Comparison of ENCODE assay signal across 8 mouse cellular contexts in genomic region chrX:12762334-12763126, GRCm38 (mm10). TPM values are rescaled to one million over a fixed set of nuclear protein-coding genes. Genes with fewer than 3 reads are reported as not detected.
DNase-seq lines count a peak whose midpoint lies in the region; TF ChIP-seq lines count a peak whose summit lies in the region.

No protein-coding gene starts in this region.

- H3K4me3 ChIP-seq in heart, embryonic 10.5 days, result peak overlapping the region; percentile 69
- H3K4me3 ChIP-seq in limb, embryonic 10.5 days, result peak overlapping the region; percentile 69
- peak overlapping the region; percentile 91 for H3K4me3 ChIP-seq in olfactory bulb, adult 2 months (ENCODE audit: insufficient read depth, low read depth, low read length)

- peaks cover 13% of the 10 kb centered on the region for H3K27me3 ChIP-seq in heart, embryonic 10.5 days (ENCODE audit: insufficient read depth, poor library complexity, severe bottlenecking)
- peaks cover 45% of the 10 kb centered on the region for H3K27me3 ChIP-seq in limb, embryonic 10.5 days (ENCODE audit: low read depth, poor library complexity, severe bottlenecking)

- no peaks in the 10 kb centered on the region for H3K4me1 ChIP-seq in heart, embryonic 10.5 days
- H3K4me1 ChIP-seq in limb, embryonic 10.5 days, result no peaks in the 10 kb centered on the region
- no peaks in the 10 kb centered on the region for H3K4me1 ChIP-seq in olfactory bulb, adult 2 months (ENCODE audit: control insufficient read depth, insufficient read depth, low read length)

- H3K36me3 ChIP-seq in heart, embryonic 10.5 days, result no peaks in the 10 kb centered on the region
- H3K36me3 ChIP-seq in limb, embryonic 10.5 days, result no peaks in the 10 kb centered on the region

- no peak for TF ChIP-seq POLR2A in olfactory bulb, adult 2 months (IDR thresholded peaks at IDR 0.05; ENCODE audit: insufficient read depth, low read depth, low read length)

- no peak for TF ChIP-seq CTCF in olfactory bulb, adult 2 months (IDR thresholded peaks at IDR 0.05; ENCODE audit: insufficient read depth, low read depth, low read length)

- 0 out of 2 replicates have a peak, but pooled peaks cover 2% of the 10 kb centered on the region for H3K9me3 ChIP-seq in heart, embryonic 10.5 days
- H3K9me3 ChIP-seq in limb, embryonic 10.5 days (replicated peaks), result no peaks in the 10 kb centered on the region

- DNase-seq in heart, embryonic 10.5 days (ENCODE audit: low spot score), result no peak
- no peak for DNase-seq in heart, adult 8-10 months (ENCODE audit: low spot score)
- DNase-seq in A20 (ENCODE audit: low read depth, low spot score), result peak; percentile 51
- DNase-seq in embryo, embryonic 11.5 days (ENCODE audit: low read depth, low spot score), result peak; percentile 11
- no peak for DNase-seq in limb, embryonic 10.5 days (ENCODE audit: low spot score)
- no peak for DNase-seq in gastrocnemius, postnatal 10 days
- DNase-seq in ovary, postnatal 10 days (ENCODE audit: low spot score), result no peak

- 12% methylated on average over 32 of the region's 32 CpGs for WGBS in heart, embryonic 10.5 days
- 12% methylated on average over 32 of the region's 32 CpGs for WGBS in limb, embryonic 10.5 days
- WGBS in olfactory bulb, adult 2 months, result 12% methylated on average over 30 of the region's 32 CpGs

- H3K27ac ChIP-seq in heart, embryonic 10.5 days, result peak overlapping the region; percentile 93
- H3K27ac ChIP-seq in limb, embryonic 10.5 days, result peak overlapping the region; percentile 92
- peak overlapping the region; percentile 94 for H3K27ac ChIP-seq in olfactory bulb, adult 2 months (ENCODE audit: insufficient read depth, low read depth, low read length)

RNA-seq across cellular contexts. Expression of gene Med14, which starts 0.7 kb away (rescaled TPM):
- polyA plus RNA-seq in heart, embryonic 10.5 days (2016; fragmentation: Nextera tagmentation; extraction: Ambion mirVana), result 17.7 and 21.6 TPM in 2 replicates
- 10 to 100 TPM; 20.9 to 30.2 (median 24.3) TPM for total RNA-seq in heart, adult 8-10 months (2022)
- 12.3 and 14.9 TPM in 2 replicates for polyA plus RNA-seq in limb, embryonic 10.5 days (2016; fragmentation: Nextera tagmentation; extraction: Ambion mirVana)
- 89.6 TPM in 1 of 2 replicates, not detected in the other for polyA plus RNA-seq in olfactory bulb, adult 2 months (2012; ENCODE audit: insufficient read depth, insufficient read length, low replicate concordance, missing spikeins)
- total RNA-seq in gastrocnemius, postnatal 10 days (2021), result 10 to 100 TPM; 21.8 to 25.6 TPM

Comparison
In these comparisons a context has a peak if more than half of its experiments do, and no peak if none do; other contexts are left out.
1. DNase-seq: peak in A20 (single experiment) and embryo, embryonic 11.5 days (single experiment); none in heart, embryonic 10.5 days (single experiment), heart, adult 8-10 months (single experiment), limb, embryonic 10.5 days (single experiment), gastrocnemius, postnatal 10 days (single experiment) and ovary, postnatal 10 days (single experiment).
2. Peak in every context shown above with its lines, with median percentiles within 50 percentile points of each other: H3K27ac ChIP-seq and H3K4me3 ChIP-seq.